Mouse (Mus musculus): ENCODE data around the gene Tsc22d4. TPM values are rescaled to one million over a fixed set of nuclear protein-coding genes. Genes with fewer than 3 reads are reported as not detected.
"Not testable (repeated sequence)": the region's sequence is repeated elsewhere in the genome, so short reads cannot be mapped to it uniquely, and the experiment has no call there.

Tsc22d4 gene
- polyA plus RNA-seq, 1 experiment = 21.4 TPM

DNA sequence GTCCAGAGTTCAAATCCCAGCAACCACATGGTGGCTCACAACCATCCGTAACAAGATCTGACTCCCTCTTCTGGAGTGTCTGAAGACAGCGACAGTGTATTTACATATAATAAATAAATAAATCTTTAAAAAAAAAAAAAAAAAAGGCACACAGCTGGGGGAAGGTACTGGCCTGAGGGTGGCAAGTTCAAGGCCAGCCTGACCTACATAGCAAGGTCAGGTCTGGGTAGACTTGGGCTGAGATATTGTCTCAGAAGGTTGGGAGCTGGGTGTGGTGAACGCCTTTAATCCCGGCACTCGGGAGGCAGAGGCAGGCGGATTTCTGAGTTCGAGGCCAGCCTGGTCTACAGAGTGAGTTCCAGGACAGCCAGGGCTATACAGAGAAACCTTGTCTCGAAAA is 4.7 kb downstream of the Tsc22d4 start:
- not testable (repeated sequence) for H3K4me3 ChIP-seq (ENCODE audit: insufficient read depth, low read depth, low read length); H3K27ac ChIP-seq (replicated peaks; ENCODE audit: low read depth, low read length)
- H3K4me1 ChIP-seq (ENCODE audit: control insufficient read depth, insufficient read depth, insufficient read length, low read length) = peaks cover 13% of the 10 kb centered on the region

DNA sequence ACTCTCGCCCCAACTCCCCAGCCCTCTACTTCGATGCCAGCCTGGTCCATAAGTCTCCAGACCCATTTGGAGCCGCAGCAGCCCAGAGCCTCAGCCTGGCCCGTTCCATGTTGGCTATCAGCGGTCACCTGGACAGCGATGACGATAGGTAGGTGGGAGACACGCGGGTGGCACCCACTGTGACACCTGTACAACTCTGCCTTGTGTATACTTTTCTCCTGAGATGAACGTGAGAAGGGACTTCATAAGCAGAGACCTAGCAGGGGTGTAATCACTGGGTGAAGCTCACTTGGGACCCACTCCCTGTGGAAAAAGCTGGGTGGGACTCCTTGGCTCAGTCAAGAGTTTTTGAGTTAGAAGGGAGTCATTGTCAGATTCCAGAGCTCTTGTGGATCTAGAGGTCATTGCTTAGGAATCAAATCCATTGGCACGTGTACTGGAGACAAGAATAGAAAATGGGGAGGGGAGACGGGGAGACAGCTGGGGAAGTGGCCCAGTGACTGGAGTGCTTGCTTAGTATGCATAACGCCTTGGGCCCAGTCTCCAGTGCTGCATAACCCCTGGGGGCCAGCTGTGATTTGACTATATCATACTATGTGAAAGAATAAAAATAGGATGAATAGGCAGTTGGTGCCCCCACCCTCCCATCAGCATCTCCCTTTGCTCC is 5.8 kb downstream of the Tsc22d4 start:
- no peak overlapping the region; the same call in 1 of the 2 replicates for H3K27ac ChIP-seq (replicated peaks; ENCODE audit: low read depth, low read length)
- H3K4me1 ChIP-seq (ENCODE audit: control insufficient read depth, insufficient read depth, insufficient read length, low read length) = peaks cover 21% of the 10 kb centered on the region

DNA sequence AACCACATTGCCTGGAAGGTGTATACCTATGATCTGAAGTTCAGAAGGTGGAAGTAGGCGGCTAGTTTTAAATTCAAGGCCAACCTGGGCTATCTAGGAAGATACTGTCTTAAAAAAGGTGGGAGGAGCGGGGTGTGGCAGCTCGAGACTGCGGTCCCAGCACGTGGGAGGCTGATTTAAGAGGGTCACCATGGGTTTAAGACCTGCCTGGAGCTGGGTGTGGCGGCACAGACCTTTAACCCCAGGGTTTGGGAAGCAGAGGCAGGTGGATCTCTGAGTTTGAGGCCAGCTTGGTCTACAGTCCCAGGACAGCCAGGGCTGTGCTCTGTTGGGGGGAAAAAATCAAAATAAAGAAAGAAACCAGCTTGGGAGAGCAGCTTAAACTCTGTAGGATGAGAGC is 6.5 kb downstream of the Tsc22d4 start:
- Histone ChIP-seq H3K4me3 (ENCODE audit: insufficient read depth, low read depth, low read length) (no peak overlapping the region), H3K27ac (replicated peaks; ENCODE audit: low read depth, low read length) (no peak overlapping the region), H3K4me1 (ENCODE audit: control insufficient read depth, insufficient read depth, insufficient read length, low read length) (peaks cover 21% of the 10 kb centered on the region)

More for the DNA sequence above, 5.8 kb downstream of the Tsc22d4 start:
- no peak overlapping the region for H3K4me3 ChIP-seq (ENCODE audit: insufficient read depth, low read depth, low read length)

DNA sequence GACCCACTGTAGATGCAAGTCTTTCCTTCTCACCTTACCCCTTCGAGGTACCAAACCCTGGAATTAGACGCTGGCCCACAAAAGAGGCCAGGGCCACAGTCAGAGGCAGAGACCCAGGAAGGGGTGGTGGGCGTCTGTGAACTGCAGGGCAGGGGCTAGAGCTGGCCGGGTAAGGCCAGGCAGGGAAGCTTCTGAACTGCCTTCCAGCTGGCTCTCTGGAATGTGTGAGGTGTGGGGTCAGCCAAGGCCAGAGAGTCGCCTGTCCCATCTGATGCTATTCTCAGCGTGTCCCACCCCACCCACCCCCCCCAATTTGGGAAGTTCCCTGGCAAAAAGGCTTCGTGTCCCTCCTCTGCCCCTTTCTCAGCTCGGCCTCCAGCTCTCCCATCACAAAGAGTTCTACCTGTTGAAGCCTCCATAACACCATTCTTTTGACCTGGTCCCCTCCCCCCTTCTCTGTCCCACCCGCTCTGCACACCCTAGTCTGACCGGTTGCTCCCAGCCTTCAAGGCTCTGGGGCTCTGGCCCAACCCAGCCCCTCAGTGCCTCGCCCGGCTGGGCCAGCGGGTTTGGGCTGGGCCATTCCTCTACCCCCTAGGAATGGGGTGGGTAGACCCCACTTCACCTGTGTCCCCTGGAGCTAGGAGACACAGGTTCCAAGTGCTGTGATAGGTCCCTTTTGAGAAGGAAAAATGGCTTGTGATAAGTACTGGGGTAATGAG is 7.7 kb downstream of the Tsc22d4 start:
- Histone ChIP-seq H3K4me1 (ENCODE audit: control insufficient read depth, insufficient read depth, insufficient read length, low read length) (peaks cover 15% of the 10 kb centered on the region), H3K4me3 (ENCODE audit: insufficient read depth, low read depth, low read length) (no peak overlapping the region)

DNA sequence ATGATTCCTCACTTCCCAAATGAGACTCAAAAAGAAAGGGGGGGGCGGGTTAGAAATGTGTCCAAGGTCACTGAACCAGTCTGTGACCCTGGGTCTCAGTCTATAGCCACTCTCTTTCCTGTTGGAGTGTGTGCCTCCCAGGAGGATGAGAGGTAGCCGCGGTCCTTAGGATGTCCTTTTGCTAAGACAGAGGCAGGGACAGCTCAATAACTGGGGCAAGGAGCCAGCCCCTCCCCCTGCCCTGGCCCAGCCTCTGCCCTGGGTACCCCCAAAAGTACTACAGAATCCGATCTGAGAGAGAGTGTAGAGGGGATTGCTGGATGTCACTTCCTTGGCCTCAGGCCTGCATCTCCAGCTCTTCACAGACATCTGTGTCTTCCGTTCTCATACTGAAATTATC is 9.9 kb downstream of the Tsc22d4 start:
- H3K4me1 ChIP-seq (ENCODE audit: control insufficient read depth, insufficient read depth, insufficient read length, low read length) = peaks cover 12% of the 10 kb centered on the region
- H3K4me3 ChIP-seq (ENCODE audit: insufficient read depth, low read depth, low read length) = no peak overlapping the region
- H3K27ac ChIP-seq (replicated peaks; ENCODE audit: low read depth, low read length) = peak overlapping the region; percentile 48; the same call in 1 of the 2 replicates

More for the DNA sequence above, 7.7 kb downstream of the Tsc22d4 start:
- no peak overlapping the region for H3K27ac ChIP-seq (replicated peaks; ENCODE audit: low read depth, low read length)

DNA sequence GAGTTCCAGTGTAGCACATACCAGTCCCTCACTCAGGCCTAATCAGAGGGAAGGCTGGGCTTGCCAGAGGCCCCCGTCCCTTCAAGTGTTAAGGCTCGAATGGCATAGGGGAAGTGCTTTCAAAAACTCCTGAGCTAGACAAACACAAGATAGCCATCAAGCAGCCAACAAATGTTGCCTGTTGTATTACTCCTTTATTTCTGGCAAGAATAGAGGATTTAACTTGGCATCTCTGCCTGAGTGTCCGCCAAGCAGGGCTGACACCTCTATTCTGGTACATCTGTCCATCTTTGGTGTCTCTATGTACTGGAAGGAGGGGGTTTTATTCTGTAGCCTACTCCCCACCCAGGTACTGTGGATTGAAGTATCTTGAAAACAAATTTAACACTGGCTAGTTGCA is 10.6 kb downstream of the Tsc22d4 start:
- no peak overlapping the region for H3K4me3 ChIP-seq (ENCODE audit: insufficient read depth, low read depth, low read length)
- no peak overlapping the region for H3K27ac ChIP-seq (replicated peaks; ENCODE audit: low read depth, low read length)
- peaks cover 12% of the 10 kb centered on the region for H3K4me1 ChIP-seq (ENCODE audit: control insufficient read depth, insufficient read depth, insufficient read length, low read length)

- H3K4me1 ChIP-seq (ENCODE audit: control insufficient read depth, insufficient read depth, insufficient read length, low read length) = peaks cover 12% of the 10 kb centered on the region; the same call in 1 of the 2 replicates
- no peak overlapping the region for H3K27ac ChIP-seq (replicated peaks; ENCODE audit: low read depth, low read length)
These were observed 11.5 kb downstream of the Tsc22d4 start for GRCm38 (mm10) chr5:137756882-137757661.

DNA sequence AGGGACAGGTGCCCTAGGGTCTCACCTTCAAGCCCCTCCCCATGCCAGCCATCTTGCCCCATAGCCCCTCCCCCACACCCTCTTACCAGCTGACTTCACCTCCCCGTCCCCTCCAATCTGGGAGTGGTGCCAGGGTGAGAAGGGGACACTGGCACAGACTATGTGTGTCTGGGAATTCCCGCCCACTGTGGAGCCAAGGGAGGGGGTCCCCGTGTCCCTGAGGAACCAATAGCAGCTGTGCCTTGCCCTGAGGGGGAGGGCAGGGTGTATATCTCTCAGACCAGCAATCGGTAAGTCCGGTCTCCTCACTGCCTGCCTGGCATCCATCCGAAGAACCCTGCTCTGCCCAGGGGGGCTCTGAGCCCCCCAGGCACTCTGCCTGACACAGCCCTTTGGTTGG is 12.4 kb downstream of the Tsc22d4 start:
- Histone ChIP-seq H3K4me1 (ENCODE audit: control insufficient read depth, insufficient read depth, insufficient read length, low read length) (peaks cover 12% of the 10 kb centered on the region; the same call in 1 of the 2 replicates), H3K4me3 (ENCODE audit: insufficient read depth, low read depth, low read length) (no peak overlapping the region), H3K27ac (replicated peaks; ENCODE audit: low read depth, low read length) (no peak overlapping the region)

More at GRCm38 (mm10) chr5:137756882-137757661, 11.5 kb downstream of the Tsc22d4 start:
- H3K4me3 ChIP-seq (ENCODE audit: insufficient read depth, low read depth, low read length) = no peak overlapping the region

DNA sequence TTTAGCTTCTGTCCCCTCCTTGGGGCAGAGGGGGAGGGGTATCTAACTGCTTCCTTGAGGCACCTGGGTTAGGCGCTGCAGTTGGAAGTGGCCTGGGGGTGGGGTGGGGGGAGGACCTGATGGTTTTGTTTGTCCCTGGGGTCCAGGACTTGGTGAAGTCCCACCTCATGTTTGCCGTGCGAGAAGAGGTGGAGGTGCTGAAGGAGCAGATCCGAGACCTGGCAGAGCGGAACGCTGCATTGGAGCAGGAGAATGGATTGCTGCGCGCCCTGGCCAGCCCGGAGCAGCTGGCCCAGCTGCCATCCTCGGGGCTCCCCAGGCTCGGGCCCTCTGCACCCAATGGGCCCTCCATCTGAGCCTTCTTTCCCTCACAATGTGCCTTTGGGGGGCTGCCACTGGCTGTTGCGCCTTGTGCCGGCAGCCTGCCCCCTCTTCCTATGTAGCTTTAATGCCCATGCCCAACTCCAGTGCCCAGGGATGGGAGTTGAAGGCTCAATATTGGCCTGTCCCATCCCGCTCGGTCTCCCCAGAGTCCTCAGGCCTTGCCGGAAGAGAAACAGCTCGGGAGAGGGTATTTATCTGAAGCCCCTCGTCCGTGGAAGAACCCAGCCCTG is 13.5 kb downstream of the Tsc22d4 start:
- no peak overlapping the region for H3K4me3 ChIP-seq (ENCODE audit: insufficient read depth, low read depth, low read length)
- peaks cover 12% of the 10 kb centered on the region; the same call in 1 of the 2 replicates for H3K4me1 ChIP-seq (ENCODE audit: control insufficient read depth, insufficient read depth, insufficient read length, low read length)
- no peak overlapping the region for H3K27ac ChIP-seq (replicated peaks; ENCODE audit: low read depth, low read length)

GRCm38 (mm10) chr5:137759971-137760412 is 14.5 kb downstream of the Tsc22d4 start:
- H3K4me1 ChIP-seq (ENCODE audit: control insufficient read depth, insufficient read depth, insufficient read length, low read length) = peaks cover 12% of the 10 kb centered on the region; the same call in 1 of the 2 replicates
- no peak overlapping the region; the same call in 1 of the 2 replicates for H3K27ac ChIP-seq (replicated peaks; ENCODE audit: low read depth, low read length)
- H3K4me3 ChIP-seq (ENCODE audit: insufficient read depth, low read depth, low read length) = no peak overlapping the region

DNA sequence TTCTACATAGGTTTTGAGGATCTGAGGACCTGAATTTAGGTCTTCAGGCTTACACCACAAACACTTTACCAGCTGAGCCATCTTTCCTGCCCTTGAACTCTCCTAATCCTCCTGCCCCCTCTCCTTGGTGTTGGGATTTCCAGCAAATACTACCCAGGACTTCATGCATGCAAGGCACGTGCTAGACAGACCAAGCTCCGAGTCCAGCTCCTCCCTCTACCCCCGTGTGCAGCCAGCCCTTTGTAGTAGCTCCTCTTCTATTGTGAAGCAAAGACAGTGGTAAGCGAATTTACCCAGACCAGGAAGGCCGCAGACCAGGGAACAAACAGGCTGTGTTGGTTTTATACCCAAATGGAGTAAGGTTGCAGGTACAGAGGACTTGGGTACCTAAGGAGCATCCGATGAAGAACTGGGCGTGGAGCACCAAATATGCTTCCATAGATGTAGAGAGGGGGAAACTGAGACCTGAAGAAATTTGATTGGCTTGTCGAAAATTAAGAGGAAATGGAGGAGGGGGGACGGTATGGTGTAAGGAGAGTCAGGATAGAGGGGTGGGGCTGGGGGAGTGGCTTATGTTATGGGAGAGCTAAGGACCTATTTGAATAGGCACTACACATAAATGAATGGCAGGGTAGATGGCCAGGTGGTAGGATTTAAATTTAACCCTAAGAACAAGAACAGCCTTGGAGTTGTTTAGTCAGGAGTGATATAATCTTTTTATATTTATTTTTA is 19.2 kb downstream of the Tsc22d4 start:
- Histone ChIP-seq H3K4me3 (ENCODE audit: insufficient read depth, low read depth, low read length) (no peak overlapping the region), H3K27ac (replicated peaks; ENCODE audit: low read depth, low read length) (no peak overlapping the region), H3K4me1 (ENCODE audit: control insufficient read depth, insufficient read depth, insufficient read length, low read length) (peaks cover 2% of the 10 kb centered on the region; the same call in 1 of the 2 replicates)

DNA sequence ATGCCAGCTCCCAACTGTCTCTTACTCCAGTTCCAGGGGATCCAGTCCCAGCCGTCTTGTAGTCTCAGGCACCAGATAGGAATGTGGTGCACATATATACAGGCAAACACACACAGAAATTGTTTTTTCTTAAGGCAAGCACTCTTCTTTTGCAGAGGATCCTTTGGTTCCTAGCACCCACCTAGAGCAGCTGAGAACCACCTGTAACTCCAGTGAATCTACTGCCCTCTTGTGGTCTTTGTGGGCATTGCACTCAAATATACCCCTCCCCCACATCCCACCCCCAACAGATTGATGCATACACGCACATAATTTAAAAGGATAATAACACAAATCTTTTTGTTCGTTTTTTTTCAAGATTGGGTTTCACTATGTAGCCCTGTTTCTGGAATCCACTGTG is 20.7 kb downstream of the Tsc22d4 start:
- H3K4me1 ChIP-seq (ENCODE audit: control insufficient read depth, insufficient read depth, insufficient read length, low read length) = no peaks in the 10 kb centered on the region
- H3K4me3 ChIP-seq (ENCODE audit: insufficient read depth, low read depth, low read length) = no peak overlapping the region
- no peak overlapping the region for H3K27ac ChIP-seq (replicated peaks; ENCODE audit: low read depth, low read length)

DNA sequence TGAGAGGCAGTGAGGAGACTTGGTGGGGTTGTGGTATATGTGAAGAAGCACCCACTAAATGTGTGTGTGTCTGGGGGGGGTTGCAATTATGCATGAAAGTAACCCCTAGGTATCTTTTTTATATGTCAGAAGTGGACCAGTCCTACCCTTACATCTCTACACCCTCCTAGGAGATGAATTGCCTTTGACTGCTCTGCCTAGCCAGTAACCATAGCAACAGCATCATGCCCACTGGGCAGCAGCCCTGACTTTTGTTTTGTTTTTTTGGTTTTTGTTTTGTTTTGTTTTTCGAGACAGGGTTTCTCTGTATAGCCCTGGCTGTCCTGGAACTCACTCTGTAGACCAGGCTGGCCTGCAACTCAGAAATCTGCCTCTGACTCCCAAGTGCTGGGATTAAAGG is 22.9 kb downstream of the Tsc22d4 start:
- Histone ChIP-seq H3K4me3 (ENCODE audit: insufficient read depth, low read depth, low read length) (no peak overlapping the region), H3K27ac (replicated peaks; ENCODE audit: low read depth, low read length) (no peak overlapping the region), H3K4me1 (ENCODE audit: control insufficient read depth, insufficient read depth, insufficient read length, low read length) (no peaks in the 10 kb centered on the region)

DNA sequence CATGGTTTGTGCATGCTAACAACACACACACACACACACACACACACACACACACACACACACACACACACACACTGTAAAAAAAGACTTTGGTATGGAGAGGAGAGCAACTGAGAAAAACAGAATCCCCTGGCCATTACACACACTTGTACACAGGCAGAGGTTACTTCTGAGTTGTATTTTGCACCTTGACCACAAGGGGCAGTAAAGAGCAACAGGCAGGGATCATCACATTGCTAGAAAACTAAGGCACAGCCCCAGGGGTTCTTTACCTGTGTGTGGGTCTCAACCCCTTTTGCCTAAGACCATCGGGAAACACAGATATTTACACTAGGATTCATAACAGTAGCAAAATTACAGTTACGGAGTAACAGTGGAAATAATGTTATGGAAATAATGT is 25.2 kb downstream of the Tsc22d4 start:
- Histone ChIP-seq H3K27ac (replicated peaks; ENCODE audit: low read depth, low read length) (no peak overlapping the region), H3K4me1 (ENCODE audit: control insufficient read depth, insufficient read depth, insufficient read length, low read length) (no peaks in the 10 kb centered on the region), H3K4me3 (ENCODE audit: insufficient read depth, low read depth, low read length) (no peak overlapping the region)

Measured in brown adipose tissue, adult 24 weeks (tissue).